Mouse (Mus musculus): ENCODE data around the gene Ropn1. TPM values are rescaled to one million over a fixed set of nuclear protein-coding genes. Genes with fewer than 3 reads are reported as not detected.

Gene Ropn1
- total RNA-seq, 2 experiments from 2014 or later: not detected

GRCm38 (mm10) chr16:34700165-34700827 lies 50.6 kb downstream of the Ropn1 start:
- Histone ChIP-seq H3K27ac (no peak overlapping the region), H3K4me3 (no peak overlapping the region)
- DNase-seq (ENCODE audit: low spot score in 2 of 2): peak; percentile 71 to 74
- peak; percentile 94 for TF ChIP-seq CTCF (conservative IDR thresholded peaks at IDR 0.05)

- DNase-seq (ENCODE audit: low spot score in 2 of 2): no peak
- Histone ChIP-seq H3K27ac (no peak overlapping the region), H3K4me3 (no peak overlapping the region)
- TF ChIP-seq CTCF (conservative IDR thresholded peaks at IDR 0.05): no peak
Observed at GRCm38 (mm10) chr16:34700828-34701216, 51.1 kb downstream of the Ropn1 start.

- no peak for DNase-seq (ENCODE audit: low spot score in 2 of 2)
- Histone ChIP-seq H3K4me3 (no peak overlapping the region), H3K27ac (peak overlapping the region; percentile 59)
- no peak for TF ChIP-seq CTCF (conservative IDR thresholded peaks at IDR 0.05)
Observed at GRCm38 (mm10) chr16:34706019-34706418, 56.3 kb downstream of the Ropn1 start.

- DNase-seq (ENCODE audit: low spot score in 2 of 2): no peak
- peak overlapping the region; percentile 59 for H3K27ac ChIP-seq
Observed at GRCm38 (mm10) chr16:34706487-34706946, 56.8 kb downstream of the Ropn1 start.

GRCm38 (mm10) chr16:34711481-34711880 lies 61.8 kb downstream of the Ropn1 start:
- TF ChIP-seq CTCF (conservative IDR thresholded peaks at IDR 0.05): peak; percentile 81
- Histone ChIP-seq H3K4me3 (no peak overlapping the region), H3K27ac (no peak overlapping the region)
- no peak for DNase-seq (ENCODE audit: low spot score in 2 of 2)

More at GRCm38 (mm10) chr16:34706487-34706946, 56.8 kb downstream of the Ropn1 start:
- no peak overlapping the region for H3K4me3 ChIP-seq
- no peak for TF ChIP-seq CTCF (conservative IDR thresholded peaks at IDR 0.05)

- TF ChIP-seq CTCF (conservative IDR thresholded peaks at IDR 0.05): no peak
- no peak overlapping the region for H3K4me3 ChIP-seq
- H3K27ac ChIP-seq: no peak overlapping the region
- DNase-seq (ENCODE audit: low spot score in 2 of 2): no peak
Observed at GRCm38 (mm10) chr16:34725156-34725555, 75.4 kb downstream of the Ropn1 start.

Other genes with a start within 250 kb of the Ropn1 start
- 100 to 1,000 TPM; 533 to 549 TPM for gene Kalrn, start 76.4 kb upstream of the Ropn1 start, total RNA-seq (2021)
- gene Ccdc14, start 40.7 kb downstream of the Ropn1 start, total RNA-seq (2021): 1 to 10 TPM; 2.8 to 3.2 TPM
- 10 to 100 TPM; 13.1 to 14.2 TPM for gene Mylk, start 95.3 kb downstream of the Ropn1 start, total RNA-seq (2021)

All from layer of hippocampus, adult 2 months (tissue).